Mouse (Mus musculus) heart, postnatal 0 days (tissue): ENCODE measurements around the gene Fen1.

Source experiments
- CTCF ChIP-seq: IDR thresholded peaks from 2 replicates; pipeline ENCODE4 v1.5.1; 2016; ENCODE audit warnings: antibody characterized with exemption, control low read depth, low read depth
- EP300 ChIP-seq: IDR thresholded peaks from 2 replicates; pipeline ENCODE4 v1.6.1; 2016; ENCODE audit warnings: antibody characterized with exemption, low read depth

- TF ChIP-seq CTCF (no peak), EP300 (no peak)
Measured at GRCm38 (mm10) chr19:10210885-10211284, 6.9 kb upstream of the Fen1 start.
